Mouse (Mus musculus) G1E (cell line): ENCODE results near the gene Ankrd49. TPM values are rescaled to one million over a fixed set of nuclear protein-coding genes. Genes with fewer than 3 reads are reported as not detected.

ENCODE experiments used
- ATAC-seq: 2 replicates; pipeline ENCODE4 v1.8.0; 2016; ENCODE audit warnings: mild to moderate bottlenecking; ENCODE audit not compliant: insufficient number of reproducible peaks, poor library complexity, low FRiP score, severe bottlenecking; ENCODE audit errors: extremely low read depth
- DNase-seq: peaks from one replicate; pipeline ENCODE4 v3.0.0; 2012; ENCODE audit warnings: low spot score
- H3K27me3 ChIP-seq: 2 replicates; pipeline ENCODE4 v1.6.1; 2012; ENCODE audit warnings: mild to moderate bottlenecking, low read length, inconsistent platforms; ENCODE audit not compliant: insufficient read depth
- H3K36me3 ChIP-seq: replicated peaks from 2 replicates; pipeline ENCODE3; 2012; ENCODE audit warnings: mild to moderate bottlenecking, inconsistent platforms
- H3K4me1 ChIP-seq: 2 replicates; pipeline ENCODE4 v1.6.1; 2012; ENCODE audit warnings: low read depth, low read length, inconsistent platforms, mixed read lengths; ENCODE audit not compliant: insufficient read depth
- H3K4me3 ChIP-seq: 2 replicates; pipeline ENCODE4 v1.5.1; 2012; ENCODE audit warnings: low read depth, mild to moderate bottlenecking, inconsistent platforms, low read length, moderate library complexity, mixed read lengths
- H3K9me3 ChIP-seq: replicated peaks from 2 replicates; pipeline ENCODE4 v1.6.1; 2012; ENCODE audit warnings: inconsistent platforms
- CTCF ChIP-seq: IDR thresholded peaks from 2 replicates; pipeline ENCODE4 v1.5.1; 2012; ENCODE audit warnings: low read depth, low read length, inconsistent platforms, mixed read lengths
- GATA1 ChIP-seq: IDR thresholded peaks from 2 replicates; pipeline ENCODE4 v1.6.1; 2012; ENCODE audit warnings: borderline replicate concordance, low read length, inconsistent platforms, mixed read lengths
- GATA2 ChIP-seq: IDR thresholded peaks from 2 replicates; pipeline ENCODE4 v1.6.1; 2012; ENCODE audit warnings: low read depth, low read length, inconsistent platforms, borderline replicate concordance
- POLR2AphosphoS5 ChIP-seq: IDR thresholded peaks from 2 replicates; pipeline ENCODE4 v1.6.1; 2012; ENCODE audit warnings: low read depth, low read length, inconsistent platforms; ENCODE audit not compliant: insufficient replicate concordance
- TAL1 ChIP-seq: conservative IDR thresholded peaks from 2 replicates; pipeline ENCODE4 v1.6.1; 2012; ENCODE audit warnings: low read depth, low read length, inconsistent platforms, mixed read lengths
- polyA plus RNA-seq: library from polyadenylated mRNA; stranded (reverse); fragments of >175 nt; gene quantifications from 2 replicates; pipeline ENCODE4 v1.2.3, GENCODE M21; 2012
- total RNA-seq, 2 experiments: library from RNA; stranded (forward) in 1 of 2; stranded (reverse) in 1 of 2; fragments of 200-1000 nt in 1 of 2; fragments of >200 nt in 1 of 2; fragmentation: Nextera tagmentation in 1 of 2; gene quantifications; 2 replicates each; pipeline ENCODE4 v1.2.3; 2014 to 2017

Gene Ankrd49
- total and polyA plus RNA-seq, 3 experiments: 43.1 to 100 (median 75.5) TPM

- Histone ChIP-seq H3K36me3 (no peaks in the 10 kb centered on the region), H3K4me3 (no peak within 1 kb of the TSS), H3K4me1 (0 out of 2 replicates have a peak, but pooled peaks cover 4% of the 10 kb centered on the region), H3K9me3 (no peaks in the 10 kb centered on the region), H3K27me3 (peaks cover 19% of the 10 kb centered on the region)
- TF ChIP-seq TAL1: no peak
- TF ChIP-seq POLR2AphosphoS5: no peak
- no peak for TF ChIP-seq CTCF
- TF ChIP-seq GATA1: no peak
- no peak for TF ChIP-seq GATA2
- no peak for ATAC-seq
- DNase-seq: no peak
These were observed 13.7 kb downstream of the Ankrd49 start, which contains the start of gene 1700012B09Rik for GRCm38 (mm10) chr9:14770803-14771471. TSS of gene 1700012B09Rik (minus strand) at chr9:14771030.

GRCm38 (mm10) chr9:14769811-14770210, 14.8 kb downstream of the Ankrd49 start:
- Histone ChIP-seq H3K27me3 (peaks cover 23% of the 10 kb centered on the region), H3K4me3 (no peak overlapping the region), H3K9me3 (no peaks in the 10 kb centered on the region), H3K4me1 (0 out of 2 replicates have a peak, but pooled peaks cover 4% of the 10 kb centered on the region), H3K36me3 (no peaks in the 10 kb centered on the region)
- no peak for ATAC-seq
- TF ChIP-seq GATA2: no peak
- no peak for TF ChIP-seq CTCF
- TF ChIP-seq TAL1: no peak
- no peak for TF ChIP-seq GATA1
- TF ChIP-seq POLR2AphosphoS5: no peak
- no peak for DNase-seq

GRCm38 (mm10) chr9:14764765-14765164, 19.9 kb downstream of the Ankrd49 start:
- Histone ChIP-seq H3K9me3 (no peaks in the 10 kb centered on the region), H3K4me1 (peaks cover 2% of the 10 kb centered on the region; the same call in 1 of the 2 replicates), H3K27me3 (peaks cover 19% of the 10 kb centered on the region), H3K4me3 (no peak overlapping the region), H3K36me3 (no peaks in the 10 kb centered on the region)
- ATAC-seq: no peak
- peak; percentile 21 for DNase-seq
- TF ChIP-seq CTCF: 0 out of 2 replicates have a peak, but pooled peaks have one; percentile 38
- no peak for TF ChIP-seq POLR2AphosphoS5
- TF ChIP-seq GATA1: no peak
- TF ChIP-seq TAL1: no peak

- Histone ChIP-seq H3K4me3 (no peak overlapping the region), H3K9me3 (no peaks in the 10 kb centered on the region), H3K4me1 (no peaks in the 10 kb centered on the region; the same call in 1 of the 2 replicates), H3K27me3 (peaks cover 11% of the 10 kb centered on the region; the same call in 1 of the 2 replicates), H3K36me3 (no peaks in the 10 kb centered on the region)
- DNase-seq: no peak
- TF ChIP-seq POLR2AphosphoS5: no peak
- TF ChIP-seq TAL1: no peak
- no peak for TF ChIP-seq GATA2
- TF ChIP-seq CTCF: no peak
- no peak for TF ChIP-seq GATA1
- no peak for ATAC-seq
These were observed 25.4 kb downstream of the Ankrd49 start for GRCm38 (mm10) chr9:14759261-14759660.

- no peak for ATAC-seq
- no peaks in the 10 kb centered on the region; the same call in 1 of the 2 replicates for H3K4me1 ChIP-seq
- TF ChIP-seq GATA2 (no peak), POLR2AphosphoS5 (no peak), TAL1 (no peak), CTCF (no peak), GATA1 (no peak)
- H3K4me3 ChIP-seq: no peak overlapping the region
- H3K27me3 ChIP-seq: peaks cover 11% of the 10 kb centered on the region; the same call in 1 of the 2 replicates
- no peaks in the 10 kb centered on the region for H3K9me3 ChIP-seq
- H3K36me3 ChIP-seq: no peaks in the 10 kb centered on the region
- no peak for DNase-seq
These were observed 26.1 kb downstream of the Ankrd49 start for GRCm38 (mm10) chr9:14758590-14758989.

GRCm38 (mm10) chr9:14754469-14754868, 30.2 kb downstream of the Ankrd49 start:
- H3K27me3 ChIP-seq: 0 out of 2 replicates have a peak, but pooled peaks cover 4% of the 10 kb centered on the region
- no peak for TF ChIP-seq GATA2
- no peak for TF ChIP-seq GATA1
- TF ChIP-seq TAL1: no peak
- no peak for TF ChIP-seq CTCF
- TF ChIP-seq POLR2AphosphoS5: no peak
- no peaks in the 10 kb centered on the region for H3K36me3 ChIP-seq
- H3K4me1 ChIP-seq: no peaks in the 10 kb centered on the region; the same call in 1 of the 2 replicates
- DNase-seq (no peak), ATAC-seq (no peak)
- H3K9me3 ChIP-seq: no peaks in the 10 kb centered on the region
- H3K4me3 ChIP-seq: no peak overlapping the region
